Mouse (Mus musculus) embryonic facial prominence, embryonic 10.5 days (tissue): ENCODE data around the gene Panx1. TPM values are rescaled to one million over a fixed set of nuclear protein-coding genes. Genes with fewer than 3 reads are reported as not detected.

Experiments
- polyA plus RNA-seq: library from polyadenylated mRNA; unstranded; fragments of >200 nt; fragmentation: Nextera tagmentation; extraction: Ambion mirVana; gene quantifications from 2 replicates; pipeline ENCODE4 v1.2.1, GENCODE M21; 2016

Gene Panx1
- polyA plus RNA-seq, 1 experiment from 2014 or later: 68.7 TPM

Other genes starting within 250 kb of the Panx1 start
- 0.23 and 0.32 TPM in 2 replicates for gene Gpr83, start 185.3 kb downstream of the Panx1 start, polyA plus RNA-seq
- 0.15 TPM in 1 of 2 replicates, not detected in the other for gene Izumo1r, start 141.5 kb downstream of the Panx1 start, polyA plus RNA-seq
- not detected in 2 replicates for gene Hephl1, start 66.6 kb upstream of the Panx1 start, polyA plus RNA-seq
- 1.1 and 1.2 TPM in 2 replicates for gene Vstm5, start 193.6 kb upstream of the Panx1 start, polyA plus RNA-seq
- 37.2 and 42.1 TPM in 2 replicates for gene Med17, start 234.5 kb upstream of the Panx1 start, polyA plus RNA-seq